Mouse (Mus musculus) hindbrain, embryonic 10.5 days (tissue): ENCODE results near the gene Slc6a5. TPM values are rescaled to one million over a fixed set of nuclear protein-coding genes. Genes with fewer than 3 reads are reported as not detected.

Experiments
- DNase-seq: peaks from one replicate; pipeline ENCODE4 v3.0.0-alpha.2; 2017; ENCODE audit warnings: low spot score
- H3K27ac ChIP-seq: fragments of 300-500 bp; sonication (generic); 2 replicates; pipeline ENCODE4 v1.5.1; 2016; ENCODE audit warnings: mild to moderate bottlenecking, moderate library complexity
- H3K27me3 ChIP-seq: fragments of 300-500 bp; sonication (generic); 2 replicates; pipeline ENCODE4 v1.6.1; 2016; ENCODE audit warnings: mild to moderate bottlenecking; ENCODE audit not compliant: poor library complexity, insufficient read depth, severe bottlenecking
- H3K36me3 ChIP-seq: fragments of 300-500 bp; sonication (generic); 2 replicates; pipeline ENCODE4 v1.6.1; 2016; ENCODE audit warnings: mild to moderate bottlenecking, moderate library complexity
- H3K4me1 ChIP-seq: fragments of 300-500 bp; sonication (generic); replicated peaks from 2 replicates; pipeline ENCODE4 v1.6.1; 2016; ENCODE audit warnings: mild to moderate bottlenecking
- H3K4me3 ChIP-seq: fragments of 300-500 bp; sonication (generic); 2 replicates; pipeline ENCODE4 v1.5.1; 2016; ENCODE audit warnings: mild to moderate bottlenecking, moderate library complexity
- H3K9me3 ChIP-seq: fragments of 300-500 bp; sonication (generic); 2 replicates; pipeline ENCODE4 v1.6.1; 2016; ENCODE audit warnings: mild to moderate bottlenecking, moderate library complexity
- WGBS: fragments of 180-500 bp; shearing (Covaris S2); methylation state at CpG from one replicate; pipeline ENCODE4 v1.1.7; 2016; 5-methylcytosine and 5-hydroxymethylcytosine counted together
- polyA plus RNA-seq: library from polyadenylated mRNA; unstranded; fragments of >200 nt; fragmentation: Nextera tagmentation; extraction: Ambion mirVana; gene quantifications from 2 replicates; pipeline ENCODE4 v1.2.1, GENCODE M21; 2016

Gene Slc6a5
- 0.60 and 4.1 TPM in 2 replicates for polyA plus RNA-seq

- peak within 1 kb of the TSS; percentile 30 for H3K4me3 ChIP-seq
- DNase-seq: peak; percentile 32
- H3K27me3 ChIP-seq: peaks cover 100% of the 10 kb centered on the region
- peaks cover 23% of the 10 kb centered on the region; the same call in 1 of the 2 replicates for H3K4me1 ChIP-seq
- WGBS: 1% methylated on average over 15 of the region's 15 CpGs
- H3K9me3 ChIP-seq: no peaks in the 10 kb centered on the region
- no peaks in the 10 kb centered on the region for H3K36me3 ChIP-seq
- H3K27ac ChIP-seq: peak within 1 kb of the TSS; percentile 45
These were observed at the start of gene Slc6a5 for GRCm38 (mm10) chr7:49909850-49910249. Gene Slc6a5 (plus strand): TSS chr7:49910146.

GRCm38 (mm10) chr7:49861196-49861595 lies 48.8 kb upstream of the Slc6a5 start:
- Histone ChIP-seq H3K4me1 (0 out of 2 replicates have a peak, but pooled peaks cover 2% of the 10 kb centered on the region), H3K27ac (no peak overlapping the region), H3K4me3 (no peak overlapping the region), H3K36me3 (peaks cover 30% of the 10 kb centered on the region), H3K9me3 (no peaks in the 10 kb centered on the region), H3K27me3 (no peaks in the 10 kb centered on the region)
- 93% methylated on average over 2 of the region's 2 CpGs for WGBS
- DNase-seq: no peak

- Histone ChIP-seq H3K27ac (no peak overlapping the region), H3K4me3 (no peak overlapping the region), H3K9me3 (no peaks in the 10 kb centered on the region), H3K4me1 (0 out of 2 replicates have a peak, but pooled peaks cover 2% of the 10 kb centered on the region), H3K27me3 (no peaks in the 10 kb centered on the region), H3K36me3 (peaks cover 11% of the 10 kb centered on the region; the same call in 1 of the 2 replicates)
- WGBS: 65% methylated on average over 3 of the region's 3 CpGs
- no peak for DNase-seq
These were observed 46.2 kb upstream of the Slc6a5 start for GRCm38 (mm10) chr7:49863753-49864152.

- no peak for DNase-seq
- Histone ChIP-seq H3K27ac (no peak overlapping the region), H3K4me3 (no peak overlapping the region), H3K27me3 (no peaks in the 10 kb centered on the region), H3K4me1 (no peaks in the 10 kb centered on the region), H3K36me3 (no peaks in the 10 kb centered on the region), H3K9me3 (no peaks in the 10 kb centered on the region)
- WGBS: 82% methylated on average over 5 of the region's 5 CpGs
These were observed 40.3 kb upstream of the Slc6a5 start for GRCm38 (mm10) chr7:49869656-49870055.

GRCm38 (mm10) chr7:49870276-49870675 lies 39.7 kb upstream of the Slc6a5 start:
- no peak for DNase-seq
- 81% methylated on average over 3 of the region's 3 CpGs for WGBS
- Histone ChIP-seq H3K9me3 (no peaks in the 10 kb centered on the region), H3K27me3 (no peaks in the 10 kb centered on the region), H3K4me1 (no peaks in the 10 kb centered on the region), H3K36me3 (no peaks in the 10 kb centered on the region), H3K27ac (no peak overlapping the region), H3K4me3 (no peak overlapping the region)

GRCm38 (mm10) chr7:49877307-49877706 lies 32.6 kb upstream of the Slc6a5 start:
- no peaks in the 10 kb centered on the region for H3K36me3 ChIP-seq
- H3K4me1 ChIP-seq: no peaks in the 10 kb centered on the region
- H3K27me3 ChIP-seq: no peaks in the 10 kb centered on the region
- no peaks in the 10 kb centered on the region for H3K9me3 ChIP-seq
- no peak for DNase-seq
- whole genome bisulfite sequencing: 84% methylated on average over 5 of the region's 5 CpGs
- H3K27ac ChIP-seq: no peak overlapping the region
- H3K4me3 ChIP-seq: no peak overlapping the region

- H3K4me3 ChIP-seq: no peak overlapping the region
- 73% methylated on average over 13 of the region's 13 CpGs for WGBS
- no peak for DNase-seq
- H3K27me3 ChIP-seq: peaks cover 6% of the 10 kb centered on the region; the same call in 1 of the 2 replicates
- no peak overlapping the region for H3K27ac ChIP-seq
- H3K9me3 ChIP-seq: no peaks in the 10 kb centered on the region
- no peaks in the 10 kb centered on the region for H3K36me3 ChIP-seq
- H3K4me1 ChIP-seq: peaks cover 8% of the 10 kb centered on the region
These were observed 30.9 kb upstream of the Slc6a5 start for GRCm38 (mm10) chr7:49879051-49879450.

- WGBS: 84% methylated on average over 8 of the region's 8 CpGs
- Histone ChIP-seq H3K9me3 (no peaks in the 10 kb centered on the region), H3K27ac (no peak overlapping the region), H3K27me3 (peaks cover 6% of the 10 kb centered on the region; the same call in 1 of the 2 replicates), H3K4me3 (no peak overlapping the region), H3K36me3 (no peaks in the 10 kb centered on the region), H3K4me1 (peaks cover 8% of the 10 kb centered on the region)
- no peak for DNase-seq
These were observed 29.8 kb upstream of the Slc6a5 start for GRCm38 (mm10) chr7:49879998-49880707.

- no peaks in the 10 kb centered on the region for H3K9me3 ChIP-seq
- H3K36me3 ChIP-seq: no peaks in the 10 kb centered on the region
- no peak overlapping the region for H3K4me3 ChIP-seq
- no peak for DNase-seq
- peaks cover 8% of the 10 kb centered on the region for H3K4me1 ChIP-seq
- peaks cover 6% of the 10 kb centered on the region; the same call in 1 of the 2 replicates for H3K27me3 ChIP-seq
- H3K27ac ChIP-seq: no peak overlapping the region
- WGBS: 43% methylated on average over 4 of the region's 4 CpGs
These were observed 27.7 kb upstream of the Slc6a5 start for GRCm38 (mm10) chr7:49882288-49882687.

GRCm38 (mm10) chr7:49882694-49883389 lies 27.1 kb upstream of the Slc6a5 start:
- H3K4me1 ChIP-seq: peaks cover 8% of the 10 kb centered on the region
- peaks cover 6% of the 10 kb centered on the region; the same call in 1 of the 2 replicates for H3K27me3 ChIP-seq
- no peak for DNase-seq
- H3K36me3 ChIP-seq: no peaks in the 10 kb centered on the region
- 29% methylated on average over 16 of the region's 16 CpGs for WGBS
- H3K4me3 ChIP-seq: no peak overlapping the region
- H3K9me3 ChIP-seq: no peaks in the 10 kb centered on the region
- no peak overlapping the region for H3K27ac ChIP-seq

- H3K36me3 ChIP-seq: no peaks in the 10 kb centered on the region
- H3K27ac ChIP-seq: no peak overlapping the region
- WGBS: 78% methylated on average over 2 of the region's 2 CpGs
- no peak overlapping the region for H3K4me3 ChIP-seq
- H3K27me3 ChIP-seq: peaks cover 3% of the 10 kb centered on the region; the same call in 1 of the 2 replicates
- no peak for DNase-seq
- no peaks in the 10 kb centered on the region for H3K9me3 ChIP-seq
- peaks cover 4% of the 10 kb centered on the region for H3K4me1 ChIP-seq
These were observed 22.1 kb upstream of the Slc6a5 start for GRCm38 (mm10) chr7:49887776-49888390.

- no peak for DNase-seq
- Histone ChIP-seq H3K27ac (no peak overlapping the region), H3K4me3 (no peak overlapping the region), H3K4me1 (no peaks in the 10 kb centered on the region), H3K27me3 (peaks cover 11% of the 10 kb centered on the region; the same call in 1 of the 2 replicates), H3K36me3 (no peaks in the 10 kb centered on the region), H3K9me3 (no peaks in the 10 kb centered on the region)
- WGBS: 82% methylated on average over 2 of the region's 2 CpGs
These were observed 15.2 kb upstream of the Slc6a5 start for GRCm38 (mm10) chr7:49894786-49895185.

- no peaks in the 10 kb centered on the region for H3K36me3 ChIP-seq
- no peaks in the 10 kb centered on the region for H3K4me1 ChIP-seq
- no peak overlapping the region for H3K27ac ChIP-seq
- no peaks in the 10 kb centered on the region for H3K9me3 ChIP-seq
- no peak for DNase-seq
- H3K4me3 ChIP-seq: no peak overlapping the region
- H3K27me3 ChIP-seq: peaks cover 11% of the 10 kb centered on the region; the same call in 1 of the 2 replicates
- 83% methylated on average over 6 of the region's 6 CpGs for WGBS
These were observed 14.7 kb upstream of the Slc6a5 start for GRCm38 (mm10) chr7:49895296-49895695.
